Mouse (Mus musculus): ENCODE measurements at regions not wholly inside any gene's neighbourhood (a gene's known extent, or its start where the extent isn't known, plus 50 kb on each side); places are given as distances from the start of the nearest gene placed in this dataset.

- TF ChIP-seq CTCF (conservative IDR thresholded peaks at IDR 0.05 in 1 of 2, IDR thresholded peaks at IDR 0.05 in 1 of 2; ENCODE audit: low read depth in 2 of 2, low read length in 2 of 2) = no peak
- no peak for TF ChIP-seq EP300 (IDR thresholded peaks at IDR 0.05; ENCODE audit: low read length)
- no peak for TF ChIP-seq ZNF384 (IDR thresholded peaks at IDR 0.05; ENCODE audit: low read depth, low read length)
- no peak for TF ChIP-seq NRF1 (IDR thresholded peaks at IDR 0.05; ENCODE audit: low read depth, low read length)
- TF ChIP-seq RAD21 (IDR thresholded peaks at IDR 0.05; ENCODE audit: low read depth, low read length) = no peak
- TF ChIP-seq SIN3A (IDR thresholded peaks at IDR 0.05; ENCODE audit: low read length) = no peak
- no peak for TF ChIP-seq POLR2A (IDR thresholded peaks at IDR 0.05; ENCODE audit: low read depth, low read length)
- TF ChIP-seq MEF2A (IDR thresholded peaks at IDR 0.05; ENCODE audit: borderline replicate concordance, low read depth, low read length) = no peak
- no peak for TF ChIP-seq JUND (conservative IDR thresholded peaks at IDR 0.05; ENCODE audit: low read depth, low read length)
- TF ChIP-seq USF1 (IDR thresholded peaks at IDR 0.05; ENCODE audit: low read depth, low read length) = no peak
- TF ChIP-seq HCFC1 (IDR thresholded peaks at IDR 0.05; ENCODE audit: low read depth, low read length) = no peak
- no peak for TF ChIP-seq NELFE (IDR thresholded peaks at IDR 0.05; ENCODE audit: low read depth, low read length)
- TF ChIP-seq ZMIZ1 (IDR thresholded peaks at IDR 0.05; ENCODE audit: low read depth, low read length) = no peak
- no peak for TF ChIP-seq ZC3H11A (IDR thresholded peaks at IDR 0.05; ENCODE audit: low read depth, low read length)
Measured at GRCm38 (mm10) chr1:118748196-118748595, 120.5 kb downstream of the Tfcp2l1 start.
